Mouse (Mus musculus): ENCODE results near the gene Slc25a13.

GRCm38 (mm10) chr6:5993056-5993455 is 223.9 kb downstream of the Slc25a13 start:
- TF ChIP-seq MAFK (IDR thresholded peaks at IDR 0.05; ENCODE audit: borderline replicate concordance, low read depth, low read length) (no peak), POLR2A (IDR thresholded peaks at IDR 0.05; ENCODE audit: control insufficient read depth in 1 of 2, insufficient read depth in 1 of 2, low read depth in 1 of 2, low read length in 2 of 2, poor library complexity in 1 of 2) (no peak), RCOR1 (IDR thresholded peaks at IDR 0.05; ENCODE audit: low read depth, low read length) (no peak), MXI1 (IDR thresholded peaks at IDR 0.05; ENCODE audit: low read depth, low read length) (no peak), E2F4 (IDR thresholded peaks at IDR 0.05; ENCODE audit: borderline replicate concordance, low read depth, low read length) (no peak), CTCF (IDR thresholded peaks at IDR 0.05 in 2 of 3, conservative IDR thresholded peaks at IDR 0.05 in 1 of 3; ENCODE audit: control insufficient read depth in 1 of 3, insufficient read depth in 1 of 3, low read depth in 2 of 3, low read length in 3 of 3, poor library complexity in 1 of 3, severe bottlenecking in 1 of 3) (no peak), EP300 (IDR thresholded peaks at IDR 0.05; ENCODE audit: low read depth in 1 of 2, low read length in 2 of 2) (no peak), BHLHE40 (IDR thresholded peaks at IDR 0.05; ENCODE audit: borderline replicate concordance, low read depth, low read length) (no peak), GATA1 (IDR thresholded peaks at IDR 0.05; ENCODE audit: low read depth, low read length) (no peak), TAL1 (IDR thresholded peaks at IDR 0.05; ENCODE audit: low read length) (no peak), HCFC1 (IDR thresholded peaks at IDR 0.05; ENCODE audit: low read depth, low read length) (no peak), MAZ (IDR thresholded peaks at IDR 0.05; ENCODE audit: low read depth, low read length) (no peak)
